13 mouse cellular contexts compared by ENCODE assay signal in genomic region chr5:65322165-65322564, GRCm38 (mm10). TPM values are rescaled to one million over a fixed set of nuclear protein-coding genes. Genes with fewer than 3 reads are reported as not detected.
DNase-seq lines count a peak whose midpoint lies in the region; ATAC-seq and TF ChIP-seq lines count a peak whose summit lies in the region.
"Had no signal": no experiment of that assay in that cellular context is flagged by ENCODE, and none has a peak within 500 bp of the region (broad histone marks: within the 10 kb centered on the region; RNA-seq: fewer than 3 reads in every experiment).

No protein-coding gene starts in this region.

- 92% methylated on average over 10 of the region's 10 CpGs for WGBS in midbrain, embryonic 15.5 days

- H3K9ac ChIP-seq in midbrain, embryonic 15.5 days, result no peak overlapping the region
- H3K9ac ChIP-seq: heart, embryonic 12.5 days had no signal

- H3K27ac ChIP-seq in gastrocnemius, adult 2 months, result no peak overlapping the region
- H3K27ac ChIP-seq in midbrain, embryonic 15.5 days, result no peak overlapping the region
- H3K27ac ChIP-seq: hindbrain, postnatal 0 days; macrophage had no signal

- peaks cover 11% of the 10 kb centered on the region; the same call in 1 of the 2 replicates for H3K36me3 ChIP-seq in splenic B cell, adult 2 months (ENCODE audit: control insufficient read depth, insufficient read depth, low read length, poor library complexity, severe bottlenecking)
- H3K36me3 ChIP-seq in midbrain, embryonic 15.5 days (replicated peaks), result 0 out of 2 replicates have a peak, but pooled peaks cover 3% of the 10 kb centered on the region

- H3K27me3 ChIP-seq in splenic B cell, adult 2 months (ENCODE audit: control insufficient read depth, insufficient read depth, low read length, poor library complexity, severe bottlenecking), result no peaks in the 10 kb centered on the region
- H3K27me3 ChIP-seq in midbrain, embryonic 15.5 days (replicated peaks), result no peaks in the 10 kb centered on the region
- H3K27me3 ChIP-seq: heart, embryonic 12.5 days had no signal

- no peak overlapping the region for H3K4me2 ChIP-seq in midbrain, embryonic 15.5 days
- H3K4me2 ChIP-seq: heart, embryonic 12.5 days had no signal

- TF ChIP-seq CTCF in gastrocnemius, adult 2 months (IDR thresholded peaks at IDR 0.05), result no peak

- intact Hi-C loops in gastrocnemius, adult 2 months (cut with DNase I), result no loop called here
- intact Hi-C loops in gastrocnemius, postnatal 14 days (cut with DNase I; ENCODE audit: low total_unique reads), result no loop called here

- H3K4me3 ChIP-seq in gastrocnemius, adult 2 months, result no peak overlapping the region
- H3K4me3 ChIP-seq in midbrain, embryonic 15.5 days, result no peak overlapping the region
- H3K4me3 ChIP-seq: heart, embryonic 12.5 days had no signal

- peak; percentile 38 to 75; a peak in 2 of 4 replicates for ATAC-seq in hematopoietic stem cell, adult 5-6 weeks (replicated peaks in 1 of 2; ENCODE audit: insufficient read depth in 1 of 2, low FRiP score in 2 of 2, low TSS enrichment in 1 of 2, low read depth in 1 of 2, poor library complexity in 2 of 2, severe bottlenecking in 2 of 2)
- no peak for ATAC-seq in midbrain, embryonic 15.5 days (replicated peaks)
- ATAC-seq: forebrain, embryonic 16.5 days; hindbrain, postnatal 0 days had no signal

- no peaks in the 10 kb centered on the region for H3K9me3 ChIP-seq in midbrain, embryonic 15.5 days
- H3K9me3 ChIP-seq: heart, embryonic 12.5 days had no signal

- peak; percentile 31 for DNase-seq in gastrocnemius, adult 2 months
- DNase-seq in gastrocnemius, postnatal 14 days, result no peak
- peak; percentile 44 for DNase-seq in CD4-positive, CD25-positive, alpha-beta regulatory T cell, adult 2 months (ENCODE audit: low read depth, low spot score)
- DNase-seq in splenic B cell, adult 2 months (ENCODE audit: low read depth, low spot score), result peak; percentile 79
- DNase-seq in liver, result no peak
- DNase-seq in cerebellum, postnatal 25 days, result no peak

- no peaks in the 10 kb centered on the region for H3K4me1 ChIP-seq in midbrain, embryonic 15.5 days

RNA-seq across cellular contexts. Expression of gene Rfc1, which starts 13.3 kb away (rescaled TPM):
- 10 to 100 TPM; 26.3 to 27.7 TPM for total RNA-seq in gastrocnemius, adult 2 months (2021)
- 10 to 100 TPM; 15.7 to 17.4 TPM for total RNA-seq in gastrocnemius, postnatal 14 days (2021)
- 128 and 149 TPM in 2 replicates for total RNA-seq in hematopoietic stem cell, adult 5-6 weeks (2017)
- 25.9 and 27.1 TPM in 2 replicates for polyA plus RNA-seq in midbrain, embryonic 15.5 days (2015; fragmentation: Nextera tagmentation; extraction: Ambion mirVana)

RNA-seq across cellular contexts. Expression of gene Klb, which starts 25.9 kb away (rescaled TPM):
- under 1 TPM in 1 of 2 experiments, not detected in 1; 0.20 TPM for total RNA-seq in gastrocnemius, adult 2 months (2021)
- under 1 TPM in 1 of 2 experiments, not detected in 1; 0.21 TPM for total RNA-seq in gastrocnemius, postnatal 14 days (2021)
- total RNA-seq in hematopoietic stem cell, adult 5-6 weeks (2017), result not detected in 2 replicates
- polyA plus RNA-seq in midbrain, embryonic 15.5 days (2015; fragmentation: Nextera tagmentation; extraction: Ambion mirVana), result 0.13 TPM in 2 replicates
- total RNA-seq: hindbrain, postnatal 0 days had no signal
- polyA plus RNA-seq: embryonic facial prominence, embryonic 11.5 days; macrophage had no signal

Comparison
In these comparisons a context has a peak if more than half of its experiments do, and no peak if none do; other contexts are left out.
1. DNase-seq: peak in gastrocnemius, adult 2 months (single experiment), CD4-positive, CD25-positive, alpha-beta regulatory T cell, adult 2 months (single experiment) and splenic B cell, adult 2 months (single experiment); none in gastrocnemius, postnatal 14 days (single experiment), liver (single experiment) and cerebellum, postnatal 25 days (0 of 2).